Mouse (Mus musculus) adrenal gland, postnatal 4 days (tissue): ENCODE data around the gene Pla2g6. TPM values are rescaled to one million over a fixed set of nuclear protein-coding genes. Genes with fewer than 3 reads are reported as not detected.

Experiments
- DNase-seq, 2 experiments: peaks; one replicate each; pipeline ENCODE4 v3.0.0; 2021 to 2022; ENCODE audit warnings: low spot score in 2 of 2, mixed read lengths in 2 of 2
- total RNA-seq, 2 experiments: library from RNA; stranded (reverse); gene quantifications; 2 replicates each; pipeline ENCODE4 v1.2.3; 2021

Pla2g6 gene
- total RNA-seq, 2 experiments from 2014 or later, result 25.3 to 28.2 TPM

DNA sequence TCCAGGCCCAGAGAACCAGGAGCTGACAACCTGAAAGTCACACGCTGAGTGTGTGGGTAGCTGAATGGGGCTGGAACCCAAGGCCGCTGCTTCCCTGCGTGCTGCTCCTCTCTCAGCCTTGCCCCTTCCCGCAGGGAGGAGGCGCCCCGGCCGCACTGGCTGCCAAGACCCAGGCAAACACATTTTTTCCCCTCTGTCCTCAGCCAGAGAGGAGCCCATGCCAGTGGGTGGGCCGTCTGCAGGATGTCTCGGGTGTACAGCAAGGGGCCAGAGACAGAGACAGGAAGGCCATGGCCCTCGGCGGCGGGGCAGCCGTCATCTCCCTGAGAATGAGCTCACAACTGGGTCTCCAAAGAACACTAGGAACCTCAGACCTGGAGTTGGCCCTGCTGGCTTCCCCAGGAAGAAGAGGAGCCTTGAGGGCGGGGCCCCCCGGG lies 23.2 kb upstream of the Pla2g6 start:
- DNase-seq, result peak in 1 of 2 experiments; percentile 19

DNA sequence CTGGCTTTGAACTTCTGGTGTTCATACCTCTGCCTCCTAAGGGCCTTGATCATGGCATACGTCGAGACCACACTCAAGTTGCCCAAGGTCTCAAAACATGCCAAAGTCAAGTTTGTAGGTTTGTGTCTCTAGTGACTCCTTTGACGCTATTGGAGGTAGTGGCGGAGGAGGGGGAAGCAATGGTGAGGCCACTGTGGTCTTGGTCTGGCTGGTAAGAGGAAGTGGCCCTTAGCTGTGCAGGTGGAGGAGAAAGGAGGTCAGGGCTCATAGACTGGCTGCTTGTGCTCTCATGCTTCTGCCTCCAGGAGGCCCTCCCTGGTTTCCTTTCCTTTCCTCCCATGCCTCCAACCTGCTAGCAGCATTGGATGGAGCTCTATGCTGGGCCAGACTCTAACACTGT lies 22.7 kb upstream of the Pla2g6 start:
- no peak for DNase-seq

DNA sequence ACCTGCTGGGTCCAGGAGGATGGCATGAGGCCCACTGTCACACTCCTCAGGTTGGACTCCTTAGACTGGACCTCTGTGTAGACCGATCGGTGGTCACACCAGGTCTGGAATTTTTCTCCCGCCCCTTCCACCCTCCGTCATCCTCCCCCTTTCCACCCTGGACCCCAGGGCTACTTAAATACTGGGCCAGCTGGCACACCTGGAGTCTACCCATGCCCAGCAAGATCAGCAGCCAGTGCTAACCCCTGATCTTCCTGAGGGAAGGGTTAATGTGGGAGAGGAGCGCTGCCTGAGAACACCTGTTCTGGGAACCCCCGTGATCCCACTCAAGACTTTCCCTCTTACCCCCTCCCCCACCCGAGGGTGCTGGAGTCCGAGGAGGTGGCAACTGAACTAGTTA lies 20.5 kb upstream of the Pla2g6 start:
- no peak for DNase-seq

DNA sequence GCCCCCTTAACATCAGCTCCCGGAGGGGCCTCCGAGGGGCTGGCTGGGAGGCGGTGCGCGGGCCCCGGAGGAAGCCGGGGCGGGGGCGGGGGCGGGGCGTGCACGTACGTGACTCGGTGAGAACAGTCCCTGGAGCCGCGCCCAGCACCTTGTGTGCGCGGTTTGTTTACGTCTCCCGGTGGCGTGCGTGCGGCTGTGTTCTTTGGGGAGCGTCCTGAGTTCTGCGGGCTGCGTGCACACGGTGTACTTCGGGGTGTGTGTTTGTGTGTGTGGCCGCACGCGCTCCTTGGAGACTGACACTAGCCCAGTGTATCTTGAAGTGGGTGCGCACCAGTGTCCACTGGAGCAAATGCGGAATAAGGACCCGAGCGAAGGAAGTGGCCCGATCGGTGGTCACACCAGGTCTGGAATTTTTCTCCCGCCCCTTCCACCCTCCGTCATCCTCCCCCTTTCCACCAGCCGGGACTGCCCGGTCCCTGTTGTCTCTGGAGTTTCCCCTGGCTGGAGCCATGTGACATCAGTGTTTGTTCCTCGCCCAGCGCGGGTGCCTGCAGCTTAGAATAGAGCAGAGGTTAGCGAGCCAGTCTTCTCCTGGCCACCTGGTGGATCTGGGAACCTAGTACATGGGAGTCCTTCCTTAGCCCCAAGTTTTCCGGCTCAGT lies 19.8 kb upstream of the Pla2g6 start:
- DNase-seq, result peak in 1 of 2 experiments; percentile 30

DNA sequence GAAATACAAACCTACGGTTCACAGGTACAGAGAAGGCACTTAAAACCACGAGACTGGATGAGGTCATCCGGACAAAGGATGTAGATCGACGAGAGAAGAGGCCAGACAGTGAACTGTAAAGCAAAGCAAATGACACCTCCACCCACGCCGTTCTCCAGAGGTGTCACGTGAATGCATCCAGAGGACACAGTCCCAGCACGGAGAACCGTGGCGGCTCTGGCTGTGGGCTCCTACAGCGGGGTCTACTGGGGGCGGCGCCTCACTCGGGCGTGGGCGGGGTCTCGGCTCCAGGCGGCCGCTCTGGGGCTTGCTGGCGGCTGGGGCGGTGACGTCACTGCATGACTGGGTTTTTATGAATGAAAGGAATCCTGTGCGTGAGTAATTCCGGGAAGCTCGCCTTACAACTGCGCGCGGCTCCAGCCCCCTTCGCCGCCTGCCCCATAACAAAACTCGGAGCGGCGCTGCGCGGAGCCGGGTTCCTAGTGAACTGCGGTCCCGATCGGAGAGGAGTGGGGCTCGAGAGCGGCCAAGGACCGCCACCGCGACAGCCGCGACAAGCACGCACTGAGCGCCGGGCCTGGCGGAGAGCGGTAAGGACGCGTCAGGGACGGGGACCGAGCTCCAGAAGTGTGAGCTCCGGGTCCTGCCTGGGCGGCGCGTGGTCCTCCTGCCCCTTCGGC lies 19.1 kb upstream of the Pla2g6 start:
- DNase-seq, result peak; percentile 65

DNA sequence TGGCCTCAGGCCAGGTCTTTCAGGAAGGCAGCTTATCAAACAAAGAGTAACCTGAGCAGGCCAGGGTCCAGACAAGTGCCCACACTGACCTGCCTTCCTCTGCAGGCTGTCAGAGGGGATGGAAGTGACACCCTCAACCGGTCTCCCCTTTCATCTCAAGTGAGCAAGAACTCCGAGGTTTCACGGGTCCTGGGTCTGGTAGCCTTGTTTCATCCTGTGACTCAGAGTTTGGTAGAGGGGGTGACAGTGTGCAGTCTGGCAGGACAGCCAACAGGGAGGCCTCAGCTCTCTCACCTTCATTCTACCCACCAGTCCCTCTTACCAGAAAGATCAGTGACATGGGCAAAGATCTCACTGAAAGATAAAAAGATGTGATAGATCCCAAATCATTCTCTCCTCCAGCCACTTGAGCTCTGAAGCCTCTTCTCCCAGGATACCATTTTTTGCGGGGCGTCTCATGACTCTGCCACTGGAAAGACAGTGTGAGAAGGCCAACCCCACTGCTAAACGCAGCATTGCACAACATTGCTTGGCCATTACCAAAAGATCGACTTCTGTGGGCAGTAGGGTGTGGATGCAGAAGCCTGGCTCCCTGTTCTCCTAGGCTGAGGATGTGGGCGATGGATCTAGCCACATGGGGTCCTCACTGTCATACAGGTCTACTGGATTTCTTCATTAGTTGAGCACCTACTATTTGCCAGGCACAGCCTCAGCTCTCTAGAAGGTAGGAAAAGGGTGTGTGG lies 18.0 kb upstream of the Pla2g6 start, which contains the start of gene Maff:
Gene Maff, plus strand, starts transcription at position 571 of the 743 bp plus-strand sequence.
- DNase-seq, result no peak

DNA sequence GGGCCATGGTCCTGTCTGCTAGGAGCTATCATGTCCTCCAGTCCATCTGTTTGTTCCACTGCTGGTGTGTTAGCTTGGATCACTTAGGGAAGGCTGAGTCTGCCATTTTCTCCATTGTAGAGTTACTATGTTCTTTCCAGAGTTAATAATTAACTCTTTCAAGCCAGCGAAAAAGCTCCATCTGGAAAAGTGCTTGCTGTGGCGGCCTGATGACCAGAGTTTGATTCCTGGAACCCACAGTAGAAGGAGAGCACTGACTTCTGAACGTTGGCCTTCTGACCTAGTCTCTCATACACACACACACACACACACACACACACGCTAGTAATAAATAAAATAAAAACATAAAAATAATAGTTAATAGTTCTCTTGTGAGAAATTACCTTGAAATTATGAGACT lies 16.4 kb upstream of the Pla2g6 start:
- no peak for DNase-seq

DNA sequence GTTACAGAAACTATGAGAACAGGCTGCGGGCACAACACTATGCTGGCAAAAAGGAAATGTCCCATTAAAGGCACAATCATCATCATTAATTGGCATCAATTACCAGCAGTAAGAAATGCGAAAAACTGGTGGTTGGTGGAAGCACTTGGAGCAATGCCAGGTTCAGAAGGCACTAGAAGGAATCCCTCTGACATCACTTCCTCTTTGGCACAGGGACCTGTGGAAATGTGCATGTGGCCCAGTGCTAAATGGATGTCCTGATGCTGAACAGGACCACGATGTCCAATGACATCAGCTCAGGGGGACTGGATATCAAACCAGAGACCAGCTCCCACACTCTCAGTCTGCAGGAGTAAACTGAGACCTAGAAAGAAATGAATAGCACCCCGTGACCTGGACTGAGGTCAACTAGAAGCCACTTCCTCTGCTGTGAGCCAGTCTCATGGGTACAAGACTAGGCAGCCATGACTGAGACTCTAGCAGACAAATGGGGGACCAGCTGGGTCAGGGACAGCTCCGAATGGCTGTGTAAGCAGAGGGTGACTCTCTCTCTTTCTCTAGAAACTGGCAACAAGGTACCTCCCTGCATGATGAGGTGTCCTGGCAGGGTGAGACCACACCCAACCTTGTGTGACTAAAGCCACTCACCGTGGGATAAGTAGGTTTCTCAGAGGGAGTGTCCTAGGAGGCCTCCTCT lies 14.6 kb upstream of the Pla2g6 start:
- DNase-seq, result no peak

DNA sequence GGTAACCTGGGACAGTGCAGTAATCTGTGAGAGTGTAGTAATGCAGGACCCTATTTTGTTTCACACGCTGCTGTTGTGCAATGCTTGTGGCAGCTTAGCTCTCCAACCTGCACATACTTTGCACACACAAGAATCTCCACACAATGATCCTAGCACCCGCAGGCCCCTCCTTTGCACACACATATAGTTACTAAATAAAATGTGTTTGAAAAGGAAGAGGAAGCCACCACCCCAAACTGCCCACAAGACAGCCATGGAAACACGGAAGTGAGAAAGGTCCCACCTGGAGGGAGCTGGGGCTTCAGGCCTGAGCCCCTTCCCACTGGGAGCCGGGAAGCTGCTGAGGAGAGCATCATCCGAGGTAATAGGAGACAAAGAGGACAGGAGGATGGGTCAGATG lies 10.8 kb upstream of the Pla2g6 start:
- DNase-seq, result no peak

DNA sequence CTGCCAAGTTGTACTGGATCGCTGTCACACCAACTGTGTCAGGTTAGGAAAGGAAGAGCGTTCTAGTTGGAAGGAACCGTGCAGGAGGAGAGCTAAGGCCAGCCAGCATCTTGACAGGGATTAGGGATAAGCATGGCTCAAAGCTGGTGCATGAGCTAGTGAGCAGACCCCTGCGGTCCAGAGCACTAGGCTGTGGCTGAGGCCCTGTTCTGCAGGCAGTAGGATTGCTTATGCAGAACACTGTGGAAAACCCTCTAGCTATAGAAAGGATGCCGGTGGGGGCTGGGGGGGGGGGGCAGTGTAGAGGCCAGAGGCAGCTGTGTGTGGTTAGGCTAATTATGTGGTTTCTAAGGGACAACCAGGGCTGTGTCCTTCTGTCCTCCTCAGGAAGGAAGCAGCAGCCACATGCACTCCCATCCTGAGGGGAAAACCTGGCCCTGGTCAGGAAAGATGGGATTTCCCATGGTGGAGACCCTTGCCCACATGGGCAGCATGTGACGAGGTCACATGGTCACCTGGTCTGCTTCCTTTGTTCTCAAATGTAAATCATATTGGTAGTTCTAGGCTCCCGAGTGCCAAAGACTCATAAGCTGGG lies 7.0 kb upstream of the Pla2g6 start:
- DNase-seq, result no peak

DNA sequence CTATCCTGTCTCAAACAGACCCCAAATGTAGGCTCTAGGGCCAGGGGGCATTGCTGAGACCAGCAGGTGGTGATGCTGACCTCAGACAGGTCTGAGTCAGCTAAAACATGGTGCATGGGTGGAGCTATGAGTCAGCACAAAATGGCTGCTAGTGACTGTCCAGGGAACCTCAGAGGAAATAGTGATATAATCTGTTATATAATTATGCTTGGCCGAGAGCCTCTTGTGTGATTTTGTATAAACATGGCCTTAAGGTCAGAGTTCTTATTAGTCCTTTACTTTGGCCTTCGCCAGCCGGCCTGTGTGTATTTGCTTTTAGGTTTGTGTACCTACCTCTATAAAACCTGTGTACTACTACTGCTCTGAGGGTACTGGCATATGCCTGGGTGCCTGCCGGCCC lies 5.2 kb upstream of the Pla2g6 start:
- DNase-seq, result no peak

DNA sequence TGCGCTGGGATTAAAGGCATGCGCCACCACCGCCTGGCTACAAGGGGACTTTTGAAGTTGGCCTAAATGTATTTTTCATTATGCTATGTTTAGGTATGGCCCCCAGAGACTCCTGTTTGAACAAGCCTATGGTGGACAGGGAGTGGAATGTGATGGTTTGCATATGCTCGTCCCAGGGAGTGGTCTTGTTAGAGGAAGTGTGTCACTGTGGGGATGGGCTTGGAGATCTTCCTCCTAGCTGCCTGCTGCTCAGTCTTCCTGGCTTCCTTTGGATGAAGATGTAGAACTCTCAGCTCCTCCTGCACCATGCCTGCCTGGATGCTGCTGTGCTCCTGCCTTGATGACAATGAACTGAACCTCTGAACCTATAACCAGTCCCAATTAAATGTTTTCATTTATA lies 2.3 kb upstream of the Pla2g6 start:
- DNase-seq, result no peak

DNA sequence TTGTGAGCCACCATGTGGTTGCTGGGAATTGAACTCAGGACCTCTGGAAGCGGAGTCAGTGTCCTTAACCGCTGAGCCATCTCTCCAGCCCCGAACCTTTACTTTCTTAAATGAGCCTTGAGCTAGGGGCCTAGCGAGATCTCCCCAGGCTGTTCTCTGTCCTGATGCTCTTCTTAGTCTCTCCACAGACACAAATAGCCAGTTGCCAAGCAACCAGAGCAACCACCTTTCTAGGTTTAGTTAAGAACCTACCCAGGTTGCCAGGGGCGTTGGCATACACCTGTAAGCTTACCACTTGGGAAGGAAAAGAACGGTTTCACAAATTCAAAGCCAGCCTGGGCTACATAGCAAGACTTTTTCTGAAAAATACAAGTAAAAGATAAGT lies 1.8 kb upstream of the Pla2g6 start:
- DNase-seq, result no peak

DNA sequence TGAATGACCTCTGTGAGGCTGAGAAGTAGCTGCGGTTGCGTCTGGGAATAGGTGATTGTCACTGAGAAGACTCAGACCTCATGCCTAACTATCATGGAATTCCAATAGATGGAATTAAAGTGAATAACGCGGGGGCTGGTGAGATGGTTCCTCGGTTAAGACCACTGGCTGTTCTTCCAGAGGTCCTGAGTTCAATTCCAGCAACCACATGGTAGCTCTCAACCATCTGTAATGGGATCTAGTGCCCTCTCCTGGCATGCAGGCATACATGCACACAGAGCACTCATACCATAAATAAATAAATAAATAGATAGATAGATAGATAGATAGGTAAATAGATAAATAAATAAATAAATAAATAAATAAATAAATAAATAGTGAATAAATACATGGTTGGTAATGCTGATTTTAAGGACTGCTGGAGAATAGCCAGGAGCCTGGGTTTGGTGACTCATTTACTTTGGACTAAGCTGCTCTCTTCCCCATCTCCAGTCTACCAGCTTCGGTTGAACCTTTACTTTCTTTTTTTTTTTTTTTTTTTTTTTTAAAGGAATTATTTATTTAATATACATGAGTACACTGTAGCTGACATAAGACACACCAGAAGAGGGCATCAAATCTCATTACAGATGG lies 1.3 kb upstream of the Pla2g6 start:
- no peak for DNase-seq

DNA sequence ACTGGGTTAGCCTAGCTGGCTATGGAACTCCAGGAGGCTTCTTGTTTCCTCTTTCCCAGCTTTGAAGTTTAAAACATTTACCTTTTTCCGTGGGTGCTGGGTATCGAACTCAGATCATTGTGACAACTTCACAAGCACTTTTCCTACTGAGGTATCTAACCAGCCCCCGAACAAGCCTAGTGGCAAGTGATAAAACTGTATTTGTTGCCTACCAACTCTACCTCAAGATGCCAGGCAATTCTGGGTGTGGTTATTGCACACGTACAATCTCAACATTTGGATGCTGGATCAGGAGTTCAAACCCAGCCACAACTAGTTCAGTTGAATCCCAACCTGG lies 717 bp upstream of the Pla2g6 start:
- no peak for DNase-seq

DNA sequence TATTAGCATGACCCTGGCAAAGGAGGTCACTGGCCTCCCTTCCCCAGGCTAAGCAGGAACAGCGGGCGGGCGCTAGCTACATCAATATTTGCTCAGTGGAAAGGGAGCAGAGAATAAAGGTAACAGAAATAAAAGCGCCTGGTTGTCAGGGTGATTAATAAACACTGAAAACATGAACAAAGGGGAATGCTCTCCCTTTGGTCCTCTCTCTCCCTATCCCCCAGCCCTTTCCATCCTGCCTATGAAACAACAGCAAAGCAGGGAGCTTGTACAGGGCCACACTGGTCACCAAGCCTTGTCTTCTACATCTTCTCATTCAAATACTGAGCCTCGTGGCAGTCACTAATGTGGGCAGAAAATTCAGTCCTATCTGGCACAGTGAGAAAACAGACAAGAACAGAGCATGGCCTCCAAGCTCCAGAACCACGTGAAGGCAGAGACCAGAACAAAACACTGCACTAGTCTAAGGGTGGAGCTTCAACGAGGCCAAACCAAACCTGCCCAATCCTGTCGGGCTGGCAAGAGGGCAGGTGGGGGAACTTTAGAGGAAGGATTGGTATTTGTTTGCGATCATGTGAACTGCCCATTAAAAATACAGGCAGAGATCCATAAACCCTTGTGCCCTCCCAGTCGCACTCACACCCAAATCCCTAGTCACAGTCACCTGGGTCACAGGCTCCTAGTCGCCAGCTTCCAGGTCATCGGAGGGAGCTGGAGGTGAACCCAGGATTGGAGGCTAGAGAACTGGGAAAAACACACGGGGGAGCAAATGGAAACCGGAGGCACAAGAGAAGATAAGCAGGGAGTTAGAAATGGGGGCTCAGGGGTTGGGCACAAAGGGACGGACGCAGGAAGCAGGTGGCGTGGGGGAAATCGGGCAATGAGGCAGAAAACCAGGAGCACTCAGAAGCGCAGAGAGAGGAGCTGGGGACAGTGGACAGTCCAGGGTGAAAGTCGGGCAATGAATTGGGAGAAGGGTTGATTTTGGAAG lies 924 bp downstream of the Pla2g6 start:
- DNase-seq, result no peak

DNA sequence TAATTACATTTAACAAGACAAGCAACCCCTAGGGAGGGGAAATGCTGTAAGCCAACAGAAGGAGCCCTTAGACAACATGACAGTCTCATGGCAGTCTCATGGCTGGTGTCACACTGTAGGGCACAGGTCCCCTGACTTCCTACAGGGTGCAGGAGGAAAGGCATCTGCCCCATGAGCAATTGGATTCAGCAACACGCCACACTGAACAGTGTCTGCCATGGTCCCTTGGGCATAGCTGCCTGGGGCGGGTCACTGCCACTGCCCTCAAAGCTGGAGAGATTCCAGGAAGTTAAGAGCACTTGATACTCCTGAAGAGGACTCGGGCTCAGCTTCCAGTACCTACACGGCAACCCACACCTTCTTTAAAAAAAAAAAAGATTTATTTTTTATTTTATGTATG lies 1.9 kb downstream of the Pla2g6 start:
- DNase-seq, result no peak

DNA sequence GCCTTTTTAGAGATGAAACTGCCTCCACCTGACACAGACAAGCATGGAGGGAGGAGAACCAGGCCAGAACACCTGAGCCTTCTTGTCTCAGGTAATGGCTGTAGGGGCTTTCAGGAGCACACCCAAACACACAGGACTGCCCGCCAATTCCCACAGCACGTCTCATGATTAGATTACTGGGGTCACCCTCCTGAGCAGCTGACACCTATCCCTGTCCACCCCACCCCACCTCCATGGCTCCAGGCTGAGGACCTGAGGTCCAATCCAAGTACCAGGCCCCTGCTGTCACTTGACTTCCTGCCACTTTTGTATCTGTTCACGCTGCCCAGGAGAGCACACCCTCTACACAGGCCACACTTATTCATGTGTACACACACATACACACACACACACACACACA lies 2.4 kb downstream of the Pla2g6 start:
- DNase-seq, result no peak

DNA sequence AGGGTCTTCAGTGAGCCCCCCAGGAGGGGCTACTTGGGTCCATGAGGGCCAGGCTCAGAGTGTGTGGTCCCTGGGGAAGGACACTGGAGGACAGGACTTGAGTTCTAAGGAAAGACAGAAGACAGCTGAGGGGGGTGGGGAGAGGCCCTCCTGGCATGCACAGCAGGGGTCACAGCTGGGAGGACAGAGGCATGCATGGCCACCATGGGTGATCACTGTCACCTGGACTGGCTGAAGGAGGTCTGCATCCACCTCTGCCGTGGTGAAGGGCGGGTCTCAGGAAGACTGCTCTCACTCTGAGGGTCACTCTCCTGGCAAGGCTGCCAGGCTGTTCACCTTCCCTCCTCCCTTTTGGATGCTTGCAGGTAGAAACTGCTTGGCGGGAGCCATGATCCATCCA lies 3.8 kb downstream of the Pla2g6 start:
- no peak for DNase-seq

DNA sequence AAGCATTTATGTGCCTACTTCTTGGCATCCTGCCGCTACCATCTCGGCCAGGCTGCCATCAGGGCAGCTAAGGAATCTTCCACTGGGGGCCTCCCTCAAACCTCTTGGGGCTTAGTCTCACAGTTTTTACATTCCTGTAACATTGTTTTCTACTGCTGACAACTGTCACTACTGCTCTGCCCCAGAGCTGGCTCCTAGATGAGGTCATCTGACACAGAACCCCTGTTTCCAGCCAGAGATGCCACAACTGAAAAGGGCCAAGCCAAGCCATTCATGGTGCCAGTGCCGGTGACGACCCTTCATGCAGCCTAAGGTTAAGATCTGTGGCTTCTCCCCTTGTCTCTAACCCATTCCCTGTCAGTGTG lies 4.4 kb downstream of the Pla2g6 start:
- DNase-seq, result no peak
